Mouse (Mus musculus) neural tube, embryonic 12.5 days (tissue): ENCODE results near the gene Camta2. TPM values are rescaled to one million over a fixed set of nuclear protein-coding genes. Genes with fewer than 3 reads are reported as not detected.

Experiments used
- ATAC-seq: fragments of 200-750 bp; cut with Nextera tagmentation; 2 replicates; pipeline ENCODE4 v1.8.0; 2017; ENCODE audit warnings: low read depth, mild to moderate bottlenecking, moderate TSS enrichment, moderate library complexity; ENCODE audit not compliant: low FRiP score
- H3K27ac ChIP-seq: fragments of 300-500 bp; sonication (generic); 2 replicates; pipeline ENCODE4 v1.5.1; 2016
- H3K27me3 ChIP-seq: fragments of 300-500 bp; sonication (generic); replicated peaks from 2 replicates; pipeline ENCODE4 v1.6.1; 2016; ENCODE audit warnings: mild to moderate bottlenecking
- H3K36me3 ChIP-seq: fragments of 300-500 bp; sonication (generic); 2 replicates; pipeline ENCODE4 v1.6.1; 2016; ENCODE audit warnings: mild to moderate bottlenecking
- H3K4me1 ChIP-seq: fragments of 300-500 bp; sonication (generic); 2 replicates; pipeline ENCODE4 v1.6.1; 2016
- H3K4me2 ChIP-seq: fragments of 300-500 bp; sonication (generic); replicated peaks from 2 replicates; pipeline ENCODE4 v1.6.1; 2016; ENCODE audit warnings: mild to moderate bottlenecking
- H3K4me3 ChIP-seq: fragments of 300-500 bp; sonication (generic); 2 replicates; pipeline ENCODE4 v1.5.1; 2016
- H3K9ac ChIP-seq: fragments of 300-500 bp; sonication (generic); 2 replicates; pipeline ENCODE4 v1.6.1; 2016; ENCODE audit warnings: mild to moderate bottlenecking
- H3K9me3 ChIP-seq: fragments of 300-500 bp; sonication (generic); 2 replicates; pipeline ENCODE4 v1.6.1; 2016; ENCODE audit warnings: mild to moderate bottlenecking
- WGBS: fragments of 180-500 bp; shearing (Covaris S2); methylation state at CpG from one replicate; pipeline ENCODE4 v1.1.7; 2016; 5-methylcytosine and 5-hydroxymethylcytosine counted together
- microRNA-seq: library from miRNA; unstranded; fragments of <30 nt; microRNA quantifications from one replicate; pipeline ENCODE4, GENCODE M21; 2017
- polyA plus RNA-seq: library from polyadenylated mRNA; unstranded; fragments of >200 nt; fragmentation: Nextera tagmentation; extraction: Ambion mirVana; gene quantifications from 2 replicates; pipeline ENCODE4 v1.2.1, GENCODE M21; 2016

The Camta2 gene
- polyA plus RNA-seq, 1 experiment from 2014 or later, result 16.7 TPM

- ATAC-seq, result no peak
- H3K4me2 ChIP-seq, result no peak overlapping the region
- H3K27me3 ChIP-seq, result no peaks in the 10 kb centered on the region
- no peaks in the 10 kb centered on the region for H3K9me3 ChIP-seq
- no peaks in the 10 kb centered on the region for H3K4me1 ChIP-seq
- H3K36me3 ChIP-seq, result no peaks in the 10 kb centered on the region
- H3K4me3 ChIP-seq, result no peak overlapping the region
- 44% methylated on average over 7 of the region's 7 CpGs for WGBS
- H3K9ac ChIP-seq, result no peak overlapping the region
- H3K27ac ChIP-seq, result no peak overlapping the region
These were observed 65.7 kb downstream of the Camta2 start for GRCm38 (mm10) chr11:70621972-70622814.

Small RNA genes within 50 kb of the gene (microRNA-seq; reads per million reads assigned to microRNA genes)
- gene Mir6925, result not detected

Other genes with a start within 250 kb of the Camta2 start
- 35.8 and 38.8 TPM in 2 replicates for gene Med11, start 236.2 kb downstream of the Camta2 start, polyA plus RNA-seq
- gene Zmynd15, start 228.7 kb downstream of the Camta2 start, polyA plus RNA-seq, result 0.34 and 0.63 TPM in 2 replicates
- gene Cxcl16, start 228.1 kb downstream of the Camta2 start, polyA plus RNA-seq, result 3.5 and 3.9 TPM in 2 replicates
- not detected in 2 replicates for gene Tm4sf5, start 182.9 kb downstream of the Camta2 start, polyA plus RNA-seq
- gene Vmo1, start 173.5 kb downstream of the Camta2 start, polyA plus RNA-seq, result not detected in 2 replicates
- gene Gltpd2, start 168.9 kb downstream of the Camta2 start, polyA plus RNA-seq, result 0.22 and 0.42 TPM in 2 replicates
- 779 and 832 TPM in 2 replicates for gene Psmb6, start 162.7 kb downstream of the Camta2 start, polyA plus RNA-seq
- gene Gm40193, start 155.2 kb downstream of the Camta2 start, polyA plus RNA-seq, result not detected in 2 replicates
- 4.7 and 5.8 TPM in 2 replicates for gene Pld2, start 148.0 kb downstream of the Camta2 start, polyA plus RNA-seq
- gene Mink1, start 125.2 kb downstream of the Camta2 start, polyA plus RNA-seq, result 15.8 and 16.6 TPM in 2 replicates
- not detected in 2 replicates for gene 4930544D05Rik, start 72.3 kb downstream of the Camta2 start, polyA plus RNA-seq
- gene Chrne, start 68.9 kb downstream of the Camta2 start, polyA plus RNA-seq, result not detected in 2 replicates
- 0.26 and 0.49 TPM in 2 replicates for gene Gp1ba, start 49.0 kb downstream of the Camta2 start, polyA plus RNA-seq
- 91.0 and 101 TPM in 2 replicates for gene Rnf167, start 40.9 kb downstream of the Camta2 start, polyA plus RNA-seq
- 152 TPM in 2 replicates for gene Slc25a11, start 40.6 kb downstream of the Camta2 start, polyA plus RNA-seq
- gene Pfn1, start 33.5 kb downstream of the Camta2 start, polyA plus RNA-seq, result 1,155 and 1,157 TPM in 2 replicates
- gene Eno3, start 30.9 kb downstream of the Camta2 start, polyA plus RNA-seq, result 19.3 and 20.1 TPM in 2 replicates
- 154 and 158 TPM in 2 replicates for gene Spag7, start 18.7 kb downstream of the Camta2 start, polyA plus RNA-seq
- 0.71 and 0.86 TPM in 2 replicates for gene Inca1, start 12.1 kb upstream of the Camta2 start, polyA plus RNA-seq
- 2.3 and 2.8 TPM in 2 replicates for gene Kif1c, start 12.4 kb upstream of the Camta2 start, polyA plus RNA-seq
- 10.9 and 12.4 TPM in 2 replicates for gene Zfp3, start 76.1 kb upstream of the Camta2 start, polyA plus RNA-seq
- not detected in 2 replicates for gene Scimp, start 124.5 kb upstream of the Camta2 start, polyA plus RNA-seq
- gene Rabep1, start 156.7 kb upstream of the Camta2 start, polyA plus RNA-seq, result 58.7 and 62.1 TPM in 2 replicates